Mouse (Mus musculus) embryo, embryonic 11 days (tissue): Measurements from ENCODE around the gene Cacna1c.

Experiments used
- DNase-seq: peaks from one replicate; pipeline ENCODE4 v3.0.0-alpha.2; 2015

Cacna1c gene

DNA sequence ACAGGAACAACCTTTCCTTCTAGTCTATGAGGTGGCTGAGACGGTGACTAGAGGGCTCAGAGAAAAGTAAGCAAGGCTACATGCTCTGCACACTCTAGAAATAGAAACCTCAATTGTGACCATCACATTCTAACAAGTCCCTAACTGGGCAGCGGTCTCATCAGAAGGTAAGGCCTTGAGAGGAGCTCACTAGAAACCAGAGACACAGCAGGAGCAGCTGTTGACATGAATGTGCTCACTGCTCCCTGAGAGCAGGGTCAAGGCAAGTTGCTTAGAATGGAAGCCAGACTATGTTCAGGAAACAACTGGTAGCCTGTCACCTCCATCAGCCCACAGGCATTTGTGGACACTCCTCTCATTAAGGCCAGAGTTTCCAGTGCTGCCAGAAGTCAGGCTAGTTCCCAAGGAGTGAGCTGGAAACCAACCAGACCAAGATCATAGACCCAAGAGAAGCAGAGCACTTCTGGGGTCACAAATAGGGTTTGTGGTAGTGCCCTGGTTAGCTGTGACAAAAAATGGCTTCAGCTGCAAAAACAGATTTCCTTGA is 196.8 kb downstream of the Cacna1c start:
- no peak for DNase-seq

DNA sequence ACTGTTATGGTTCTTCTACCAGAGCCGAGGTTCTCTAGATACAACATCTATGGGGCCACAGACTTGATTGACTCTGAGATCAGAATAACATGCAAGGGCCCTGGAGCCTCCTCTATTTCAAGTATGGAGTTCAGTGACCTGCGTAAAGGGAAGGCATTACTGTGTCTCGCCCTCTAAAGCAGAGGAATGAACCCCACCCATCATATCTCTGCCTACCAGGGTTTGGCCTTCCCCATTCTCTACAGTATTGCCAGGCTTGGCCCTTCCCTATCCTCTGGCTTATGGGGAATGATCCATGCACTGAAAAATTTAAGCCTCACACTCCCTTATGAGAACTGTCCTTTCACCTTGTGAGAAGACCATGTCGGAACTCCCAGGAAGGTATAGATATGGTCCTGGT is 198.8 kb downstream of the Cacna1c start:
- no peak for DNase-seq

DNA sequence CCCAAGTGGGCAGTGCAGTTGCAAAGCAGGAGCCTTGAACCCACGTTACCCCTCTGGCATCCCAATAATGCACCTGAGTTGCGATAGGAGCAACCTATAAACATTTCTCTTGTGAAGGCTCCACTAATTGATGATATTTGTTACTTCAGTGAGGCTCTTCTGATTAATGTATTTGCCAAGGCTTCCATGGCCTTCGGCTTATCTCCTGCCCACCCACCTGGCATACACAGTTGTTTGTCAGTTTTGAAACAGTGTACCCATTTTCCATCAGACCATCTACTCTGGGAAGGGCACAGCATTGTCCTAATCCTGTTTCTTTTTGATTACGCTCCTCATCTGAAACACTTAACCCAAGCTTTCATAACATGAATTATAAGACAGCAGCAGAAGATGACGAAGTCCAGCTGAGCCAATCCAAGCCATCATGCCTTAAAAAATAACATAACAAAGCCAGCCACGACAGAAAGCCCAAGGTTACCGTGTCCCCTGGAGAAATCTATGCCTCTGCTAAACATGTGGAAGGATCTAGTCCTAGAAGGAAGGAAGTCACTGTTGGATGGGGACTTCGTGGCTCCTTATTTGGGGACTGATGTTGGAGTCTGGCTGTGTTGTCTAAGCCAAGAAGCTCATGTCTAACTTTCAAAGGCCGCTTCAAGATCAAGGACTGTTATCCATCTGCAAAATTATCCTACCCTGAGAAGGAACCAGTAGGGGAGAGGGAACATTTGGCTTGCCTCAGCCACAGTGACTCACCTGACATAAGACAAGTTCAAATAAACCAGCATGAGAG is 201.8 kb downstream of the Cacna1c start:
- DNase-seq: no peak

DNA sequence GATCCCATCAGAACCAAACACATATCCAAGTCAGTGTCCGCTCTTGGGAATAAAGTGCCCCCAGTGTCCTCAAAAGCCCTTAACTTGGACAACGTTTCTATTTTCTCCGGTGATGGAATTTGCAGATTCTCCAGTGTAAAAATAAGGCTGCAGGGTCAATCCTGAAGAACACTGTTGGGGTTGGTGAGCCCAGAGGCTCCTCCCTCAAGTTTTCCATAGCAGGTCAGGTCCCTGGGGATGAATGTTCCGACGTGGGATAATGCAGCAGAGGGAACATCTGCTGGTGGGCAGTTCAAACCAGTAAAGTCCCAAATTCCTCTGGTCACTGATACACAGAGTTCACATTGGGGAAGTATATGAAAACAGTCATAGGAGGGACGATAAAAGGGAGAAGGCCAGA is 203.8 kb downstream of the Cacna1c start:
- DNase-seq: no peak

DNA sequence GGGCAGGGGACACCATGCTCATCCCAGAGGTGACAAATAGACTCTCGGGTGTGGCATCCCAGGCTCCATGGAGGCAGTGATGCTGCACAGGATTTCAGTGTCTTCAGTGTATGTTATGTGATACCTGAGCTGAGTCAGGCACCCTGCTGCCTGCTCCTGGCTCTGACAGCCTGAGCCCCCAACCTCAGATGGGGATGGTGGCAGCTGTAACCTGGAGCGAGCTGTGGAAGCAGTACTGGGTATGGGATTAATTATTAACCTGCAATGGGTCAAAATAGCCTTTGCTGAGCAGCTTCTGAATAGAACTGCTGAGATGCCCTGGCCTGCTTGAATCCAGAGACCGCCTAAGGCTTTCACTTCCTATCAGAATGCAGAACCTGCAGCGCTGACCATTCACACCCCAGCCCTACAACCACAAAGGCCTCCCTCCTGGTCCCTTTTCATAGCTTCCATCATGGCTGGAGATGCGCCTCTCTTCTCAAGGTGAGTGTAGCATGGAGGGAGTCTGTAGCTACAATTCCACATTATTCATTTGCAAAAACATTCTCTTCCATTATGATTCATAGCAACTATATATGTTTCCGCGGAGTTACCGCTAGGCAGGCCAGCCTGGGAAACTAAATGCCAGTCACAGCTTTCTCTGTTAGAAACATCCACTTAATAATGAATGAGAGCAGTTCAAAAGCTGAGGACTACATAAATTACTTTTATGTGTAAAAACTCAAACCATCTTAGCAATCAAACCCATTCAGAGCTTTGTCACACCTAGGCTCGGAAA is 206.0 kb downstream of the Cacna1c start:
- no peak for DNase-seq

DNA sequence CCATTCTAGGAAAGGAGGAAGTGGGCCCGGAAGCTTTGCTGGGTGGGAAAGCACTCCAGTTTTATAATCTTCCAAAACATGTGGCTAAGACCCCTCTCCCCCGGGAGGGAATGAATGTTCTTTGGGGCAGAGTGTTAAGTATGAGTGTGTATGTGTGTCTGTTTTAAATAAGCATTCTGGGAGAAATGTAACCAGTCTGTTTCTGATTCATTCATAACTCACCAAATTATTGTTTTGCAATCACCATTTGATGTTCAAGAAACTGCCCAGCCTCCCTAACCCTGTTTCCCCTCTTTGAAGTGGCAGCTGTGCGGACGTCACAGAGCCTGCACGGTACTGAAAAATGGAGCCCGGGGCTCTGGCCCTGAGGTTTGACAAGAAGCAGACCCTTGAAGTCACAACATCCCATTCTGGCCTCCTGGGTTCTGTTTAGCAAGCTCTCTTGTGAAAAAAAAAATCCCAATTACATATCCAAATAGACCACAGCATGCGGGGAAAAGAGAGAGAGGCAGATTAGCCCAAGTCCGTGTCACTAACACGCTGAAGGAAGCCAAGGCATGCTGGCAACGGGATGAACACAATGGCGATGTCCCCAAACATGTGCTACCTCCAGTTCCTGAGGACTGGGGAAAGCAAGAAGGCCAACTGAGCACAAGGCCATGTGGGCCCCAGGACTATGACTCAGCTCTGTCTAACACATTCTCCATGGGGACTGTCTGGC is 211.9 kb downstream of the Cacna1c start:
- DNase-seq: peak; percentile 62

DNA sequence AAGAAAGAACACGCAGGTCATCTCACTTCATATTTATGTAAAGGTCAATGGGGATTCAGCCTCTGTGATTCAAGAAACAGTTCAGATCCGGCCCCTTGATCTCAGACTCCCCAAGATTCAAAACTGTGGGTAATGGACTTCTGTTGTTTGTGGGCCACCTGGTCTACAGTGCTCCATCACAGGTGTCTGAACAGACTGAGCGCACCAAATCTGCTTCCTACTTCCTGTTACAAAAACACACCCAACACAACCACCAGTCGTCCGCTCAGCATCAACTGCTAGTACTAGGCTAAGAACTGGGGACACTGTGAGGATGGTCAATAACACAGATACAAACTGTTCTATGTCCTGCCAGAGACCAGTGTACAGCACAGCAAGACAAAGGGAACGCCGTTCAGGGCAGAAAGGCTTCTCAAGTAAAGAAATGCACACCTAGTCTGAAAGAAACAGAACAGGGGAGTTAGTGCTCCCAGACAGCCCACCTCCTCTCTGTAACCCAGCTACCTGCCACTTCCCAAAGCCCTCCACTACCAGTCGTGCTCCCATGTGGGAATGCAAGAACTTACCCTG is 212.7 kb downstream of the Cacna1c start:
- DNase-seq: no peak

DNA sequence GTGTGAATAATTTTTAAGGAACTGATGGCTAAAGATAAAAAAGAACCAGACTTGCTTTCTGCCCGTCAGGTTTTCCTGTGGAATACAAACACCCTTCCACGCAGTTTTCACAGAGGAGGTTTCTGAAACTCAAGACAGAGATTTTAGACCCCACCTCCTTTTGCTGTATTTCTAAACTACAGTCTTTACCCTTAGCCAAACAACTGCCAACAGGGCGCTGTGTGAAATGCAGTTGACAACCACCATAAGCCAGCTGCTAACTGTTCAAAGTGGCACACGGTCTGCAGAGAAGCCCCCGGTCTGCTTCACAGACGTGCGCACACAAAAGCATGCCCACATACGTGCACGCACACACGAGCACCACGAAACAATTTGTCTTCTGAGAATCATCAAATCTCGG is 216.0 kb downstream of the Cacna1c start:
- DNase-seq: no peak

DNA sequence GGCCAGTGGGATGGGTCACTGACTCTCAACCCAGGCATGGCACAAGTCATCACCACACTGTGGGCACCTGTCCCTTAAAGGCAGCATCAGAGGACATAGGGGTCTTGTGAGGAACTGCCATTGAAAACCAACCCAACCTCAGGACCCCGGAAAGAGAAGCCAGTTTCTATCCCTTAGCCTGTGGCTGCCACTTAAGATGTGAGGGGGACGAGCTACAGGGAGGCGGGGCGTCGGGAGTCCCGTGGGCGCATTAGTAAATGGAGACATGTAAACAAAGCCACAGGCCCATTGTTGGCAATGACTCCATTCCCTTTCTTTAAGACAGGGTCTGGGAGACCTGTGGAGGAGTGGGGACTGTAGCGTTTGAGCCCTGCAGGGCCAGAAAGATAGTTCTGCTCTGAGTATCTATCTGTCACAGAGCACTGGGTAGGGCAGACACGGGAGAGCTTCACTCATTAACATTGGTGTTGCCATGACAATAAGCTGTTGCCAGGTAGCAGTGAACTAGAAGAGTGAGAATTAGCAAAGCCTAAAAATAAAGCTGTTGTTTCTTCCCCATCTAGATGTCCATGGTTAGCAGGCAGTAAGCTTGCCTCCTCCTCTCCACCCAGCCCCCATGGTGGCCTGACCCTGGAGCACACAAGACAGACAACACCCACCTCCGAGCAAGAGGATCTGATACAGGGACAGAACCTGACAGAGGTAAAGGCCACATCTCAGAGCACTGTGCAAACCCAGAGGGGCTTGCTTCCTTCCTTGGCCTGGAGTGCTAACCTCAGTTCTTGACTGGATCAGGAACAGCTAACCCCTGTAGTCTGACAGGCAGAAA is 218.6 kb downstream of the Cacna1c start:
- no peak for DNase-seq

DNA sequence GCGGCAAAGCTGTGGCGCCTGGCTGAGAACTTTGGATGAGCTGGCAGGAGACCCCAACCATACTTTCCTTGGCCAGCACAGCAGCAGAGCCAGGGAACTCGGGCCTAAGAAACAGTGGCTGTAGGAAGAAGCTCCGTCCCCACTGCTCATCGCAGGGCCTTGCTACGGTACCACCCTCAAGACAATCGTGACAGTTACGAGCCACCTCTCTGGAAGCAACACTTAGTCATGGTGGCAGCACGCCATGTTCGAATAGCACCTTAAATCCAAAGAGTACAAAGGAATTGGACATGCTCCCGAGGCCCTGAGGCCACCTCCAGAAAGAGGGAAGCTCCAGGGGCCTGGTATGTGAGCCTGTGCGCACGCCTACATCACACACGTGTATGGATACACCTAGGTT is 219.6 kb downstream of the Cacna1c start:
- no peak for DNase-seq

DNA sequence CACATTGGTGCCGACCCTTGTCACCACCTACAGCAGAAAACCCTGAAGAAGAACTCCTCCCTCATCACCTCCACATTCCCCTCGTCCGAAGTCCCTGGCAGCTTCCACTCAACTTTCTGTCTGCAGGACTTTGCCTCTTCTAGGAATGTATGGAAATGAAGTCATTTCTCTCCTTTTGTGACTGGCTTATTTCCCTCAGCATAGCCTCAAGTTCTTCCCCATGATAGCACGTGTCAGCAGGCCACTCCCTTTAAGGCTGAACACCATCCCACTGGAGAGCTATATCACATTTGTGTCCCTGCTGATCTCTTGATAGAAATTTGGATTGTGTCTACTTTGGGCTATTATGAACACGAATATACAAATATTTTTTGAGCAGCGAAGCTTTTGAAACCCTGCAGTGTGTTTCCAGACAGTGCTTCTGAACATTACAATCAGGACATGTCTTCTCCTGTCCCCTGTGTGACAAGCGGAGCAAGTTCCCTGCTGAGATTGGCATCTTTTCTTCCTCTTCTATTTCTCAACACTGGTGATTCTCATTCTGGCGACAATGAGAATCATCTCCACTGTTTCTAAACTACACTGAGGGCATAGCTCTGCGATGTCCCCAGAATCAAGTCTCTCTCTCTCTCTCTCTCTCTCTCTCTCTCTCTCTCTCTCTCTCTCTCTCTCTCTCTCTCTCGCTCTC is 224.2 kb downstream of the Cacna1c start:
- no peak for DNase-seq

DNA sequence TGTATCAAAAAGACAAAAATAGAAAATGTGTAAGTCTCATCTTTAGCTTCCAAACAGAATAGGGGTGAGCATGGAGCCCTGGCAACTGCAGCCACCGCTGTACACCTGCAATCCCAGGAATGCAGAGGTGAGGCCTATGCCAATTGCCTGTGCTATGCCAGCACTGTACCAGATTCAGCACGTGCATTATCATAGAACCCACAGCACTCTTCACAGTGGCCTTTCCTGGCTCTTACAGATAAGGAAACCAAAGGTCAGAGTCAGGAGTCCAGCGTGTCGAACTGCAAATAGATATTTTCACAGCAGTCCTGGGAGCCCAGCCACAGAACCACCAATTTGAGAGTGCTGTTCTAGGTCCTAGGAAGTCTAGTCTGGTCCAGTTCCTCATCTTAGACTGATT is 227.4 kb downstream of the Cacna1c start:
- DNase-seq: no peak

DNA sequence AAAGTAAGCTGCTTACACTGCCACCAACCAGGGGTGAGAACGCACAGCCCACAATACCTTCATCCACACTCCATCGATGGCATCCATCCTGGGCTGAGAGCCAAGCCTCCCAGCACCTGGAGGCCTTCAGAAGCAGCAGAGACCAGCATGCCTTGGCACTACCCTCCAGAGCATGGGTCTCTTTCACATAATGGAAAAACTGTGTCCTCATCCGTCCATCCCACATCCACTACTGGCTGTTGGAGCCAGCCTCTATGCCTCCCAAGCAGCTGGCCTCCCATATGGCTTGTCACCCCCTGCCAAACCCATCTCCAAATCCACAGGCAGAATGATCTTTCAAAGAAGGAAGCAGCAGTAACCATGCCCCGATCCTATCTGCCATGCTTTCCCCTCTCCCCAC is 229.3 kb downstream of the Cacna1c start:
- DNase-seq: no peak

DNA sequence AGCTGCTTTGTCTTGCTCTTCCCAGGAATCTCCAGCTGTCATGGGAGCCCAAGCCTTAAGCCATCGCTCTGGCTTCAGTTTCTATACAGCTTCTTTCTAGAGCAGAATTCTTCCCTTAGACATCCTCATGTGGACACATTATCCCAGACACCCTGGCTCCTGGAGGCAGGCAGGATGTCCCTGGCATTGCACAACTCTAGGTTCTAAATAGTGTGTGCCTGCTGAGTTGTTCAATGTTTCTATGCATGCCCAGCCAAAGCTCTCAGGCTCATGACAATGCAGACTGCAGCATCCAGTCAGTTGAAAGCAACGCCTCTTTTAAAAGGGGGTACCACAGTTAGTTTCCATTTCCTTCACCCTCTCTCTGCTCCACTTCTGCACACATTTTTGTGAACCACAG is 230.6 kb downstream of the Cacna1c start:
- DNase-seq: no peak

DNA sequence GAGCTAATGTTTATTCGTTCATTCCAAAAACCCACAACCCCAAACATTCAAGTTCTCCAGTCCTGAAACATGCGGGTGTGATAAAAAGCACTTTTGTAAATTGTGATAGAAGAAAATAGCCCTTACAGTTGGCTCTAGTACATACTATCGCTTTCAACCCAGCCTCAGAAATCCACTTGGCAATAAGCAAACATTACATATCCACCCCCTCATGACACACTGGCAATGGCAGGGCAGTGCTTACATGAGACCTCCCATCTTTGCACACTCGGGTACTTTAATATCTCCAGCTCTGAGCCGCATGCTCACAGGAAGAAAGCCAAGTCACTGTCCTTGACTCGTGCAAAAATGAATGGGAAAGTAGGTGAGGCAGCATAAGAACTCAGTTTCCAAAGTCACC is 232.4 kb downstream of the Cacna1c start:
- no peak for DNase-seq

DNA sequence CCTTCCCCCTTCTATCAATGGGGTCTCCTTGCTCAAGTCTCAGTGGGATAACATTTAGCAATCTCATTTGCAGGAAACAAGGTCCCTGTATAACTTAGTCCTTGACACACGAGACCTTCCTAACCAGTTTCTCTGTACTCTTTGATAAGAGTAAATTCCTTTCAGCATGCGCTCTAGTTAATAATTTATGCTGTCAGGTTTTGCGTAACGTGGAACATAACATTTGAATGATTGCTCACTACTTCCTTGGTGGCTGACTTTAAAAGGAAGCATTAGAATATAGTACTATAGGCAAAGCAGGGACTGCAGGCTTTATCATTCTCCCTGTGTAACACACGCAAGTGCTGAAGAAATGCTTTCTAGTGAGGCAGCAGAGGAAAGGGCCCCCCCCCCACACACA is 232.9 kb downstream of the Cacna1c start:
- no peak for DNase-seq

DNA sequence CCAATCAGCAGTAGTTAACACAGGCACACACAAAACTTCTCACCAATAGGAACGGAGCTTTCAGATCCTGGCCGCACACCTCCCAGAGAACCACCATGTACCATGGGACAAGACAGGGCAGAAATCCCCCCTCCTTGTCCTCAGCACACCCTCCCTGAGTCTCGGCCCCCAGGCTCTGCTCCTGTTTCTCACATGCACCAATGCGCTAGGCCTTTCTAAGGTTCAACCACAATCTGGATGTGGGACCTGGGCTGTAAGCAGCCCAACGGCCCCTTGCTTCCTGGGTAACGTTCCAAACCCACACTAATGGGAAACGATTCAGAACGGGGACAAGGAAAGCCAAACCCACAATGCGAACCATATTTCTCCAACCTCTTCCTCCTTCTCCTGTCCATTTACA is 237.7 kb downstream of the Cacna1c start:
- DNase-seq: no peak

DNA sequence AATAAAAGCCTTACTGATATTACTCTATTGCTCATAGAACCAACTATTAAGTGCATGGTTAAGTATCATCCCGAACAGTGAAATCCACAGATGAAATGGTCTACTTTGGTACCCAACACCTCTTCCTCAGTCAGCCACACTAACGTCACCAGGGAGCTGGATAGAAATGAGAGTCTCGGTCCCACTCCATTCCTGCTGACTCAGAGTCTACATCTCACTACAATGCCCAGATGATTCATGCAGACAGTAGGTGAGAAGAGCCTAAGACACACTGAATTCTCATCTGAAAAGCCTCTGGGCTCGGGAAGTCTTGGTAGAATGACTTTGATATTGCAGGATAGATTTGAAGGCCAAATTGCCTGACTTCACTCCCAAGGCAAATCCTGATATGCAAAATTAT is 240.0 kb downstream of the Cacna1c start:
- no peak for DNase-seq

DNA sequence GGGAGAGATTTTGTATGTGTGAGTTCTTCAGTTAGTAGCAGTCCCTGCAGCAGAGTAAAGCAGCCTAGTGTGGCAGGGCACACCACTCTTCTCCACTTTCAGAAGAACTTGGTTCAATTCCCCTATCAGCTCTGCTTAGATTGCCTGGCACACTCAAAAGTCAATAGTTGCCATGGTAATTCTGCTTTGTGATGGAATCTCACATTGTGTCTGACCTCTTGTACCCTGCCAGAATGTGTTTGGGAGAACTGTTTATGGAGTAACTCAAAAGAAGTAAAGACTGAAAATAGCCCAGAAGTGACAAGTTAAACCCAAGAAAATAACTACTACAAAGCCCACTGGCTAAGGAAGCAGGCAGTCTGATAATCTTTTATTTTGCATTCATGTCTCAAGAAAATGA is 240.4 kb downstream of the Cacna1c start:
- no peak for DNase-seq

DNA sequence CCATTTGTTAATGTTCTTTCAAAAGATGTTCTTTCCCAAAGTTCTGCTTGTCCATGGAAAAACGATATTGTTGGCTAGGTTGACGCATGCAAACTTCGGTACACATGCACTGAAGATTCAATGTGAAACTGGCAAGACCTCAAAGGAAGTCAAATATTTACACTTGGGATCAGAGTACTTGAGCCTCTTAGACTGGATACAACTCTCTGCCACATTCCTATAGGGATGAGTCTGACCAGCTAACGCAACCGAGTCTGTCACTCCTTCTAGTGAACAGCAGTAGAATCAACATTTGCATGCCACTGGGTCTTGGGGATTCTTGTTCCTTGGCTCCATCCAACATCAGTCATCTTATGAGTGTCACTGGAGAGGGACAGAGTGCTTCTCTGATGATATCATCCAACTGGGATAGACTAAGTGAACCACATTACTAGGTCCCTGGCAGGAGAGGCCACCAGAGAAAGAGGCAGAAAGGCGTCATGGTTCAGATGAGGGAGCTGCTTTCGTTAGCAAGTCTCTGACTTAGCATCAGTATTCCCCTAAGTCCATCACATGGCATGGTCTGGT is 241.1 kb downstream of the Cacna1c start:
- DNase-seq: no peak

DNA sequence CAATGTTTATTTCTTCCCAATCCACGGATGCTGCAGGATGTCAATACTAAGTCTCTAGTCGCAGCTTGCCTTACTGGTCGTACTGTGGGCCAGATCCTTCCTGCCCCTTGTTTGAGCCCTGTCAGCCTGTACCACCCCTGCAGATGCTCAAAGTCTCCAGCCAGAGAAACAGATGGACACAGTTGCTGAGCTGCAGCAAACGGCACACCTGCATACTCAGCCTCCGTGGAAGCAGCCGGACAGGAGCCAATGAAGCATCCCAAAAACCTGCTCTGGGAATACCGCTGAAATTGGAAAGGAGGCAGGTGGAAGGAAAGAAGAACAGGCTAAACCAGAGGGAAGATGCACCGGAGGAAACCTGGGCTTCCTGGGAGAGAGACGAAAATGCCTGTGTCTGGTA is 243.8 kb downstream of the Cacna1c start:
- no peak for DNase-seq
